Mouse (Mus musculus) CH12.LX (cell line): ENCODE data around the gene Baz1b. TPM values are rescaled to one million over a fixed set of nuclear protein-coding genes. Genes with fewer than 3 reads are reported as not detected.

Experiments used
- DNase-seq: peaks from one replicate; pipeline ENCODE4 v3.0.0-alpha.2; 2013; ENCODE audit errors: extremely low read depth
- H3K27ac ChIP-seq: 2 replicates; pipeline ENCODE4 v1.5.1; 2012; ENCODE audit warnings: low read depth, mild to moderate bottlenecking, control low read depth, moderate library complexity; ENCODE audit not compliant: insufficient read depth
- H3K27me3 ChIP-seq: replicated peaks from 2 replicates; pipeline ENCODE3; 2012; ENCODE audit warnings: inconsistent platforms
- H3K36me3 ChIP-seq, 2 experiments: replicated peaks in 1 of 2; 2 replicates each; pipeline versions ENCODE3 to v1.6.1; 2012; ENCODE audit warnings: inconsistent platforms in 1 of 2, low read length in 1 of 2, mild to moderate bottlenecking in 1 of 2, mixed read lengths in 1 of 2, moderate library complexity in 1 of 2; ENCODE audit not compliant: control insufficient read depth in 1 of 2, insufficient read depth in 1 of 2
- H3K4me1 ChIP-seq, 2 experiments: 2 replicates each; pipeline ENCODE4 v1.6.1; 2012; ENCODE audit warnings: inconsistent platforms in 1 of 2, moderate library complexity in 1 of 2; ENCODE audit not compliant: insufficient read depth in 2 of 2, control insufficient read depth in 1 of 2
- H3K4me2 ChIP-seq: 2 replicates; pipeline ENCODE4 v1.6.1; 2012; ENCODE audit warnings: low read depth, mild to moderate bottlenecking, control low read depth; ENCODE audit not compliant: poor library complexity, insufficient read depth, severe bottlenecking
- H3K4me3 ChIP-seq, 3 experiments: fragments of 150-350 bp in 1 of 3; sonication (generic) in 1 of 3; replicated peaks in 1 of 3; 2 replicates each; pipeline versions ENCODE3 to v1.5.1; 2011 to 2012; ENCODE audit warnings: low read depth in 2 of 3, low read length in 2 of 3, mild to moderate bottlenecking in 2 of 3, moderate library complexity in 2 of 3, control low read depth in 1 of 3, improper control_type of control experiment in 1 of 3, inconsistent platforms in 1 of 3, mixed read lengths in 1 of 3; ENCODE audit not compliant: poor library complexity in 1 of 3
- H3K79me2 ChIP-seq: replicated peaks from 2 replicates; pipeline ENCODE4 v1.6.1; 2012; ENCODE audit warnings: mild to moderate bottlenecking, moderate library complexity; ENCODE audit not compliant: control insufficient read depth, poor library complexity, insufficient read depth, severe bottlenecking; ENCODE audit errors: extremely low read depth
- H3K9ac ChIP-seq: 2 replicates; pipeline ENCODE4 v1.6.1; 2012; ENCODE audit warnings: low read depth, mild to moderate bottlenecking, control low read depth, moderate library complexity; ENCODE audit not compliant: insufficient read depth
- H3K9me3 ChIP-seq: replicated peaks from 2 replicates; pipeline ENCODE3; 2012; ENCODE audit warnings: low read length, inconsistent platforms, mixed read lengths
- BHLHE40 ChIP-seq: IDR thresholded peaks from 2 replicates; pipeline ENCODE4 v1.6.1; 2011; ENCODE audit warnings: mild to moderate bottlenecking, low read depth, low read length, improper control_type of control experiment
- CHD2 ChIP-seq: IDR thresholded peaks from 2 replicates; pipeline ENCODE4 v1.6.1; 2011; ENCODE audit warnings: low read length, improper control_type of control experiment
- CTCF ChIP-seq, 2 experiments: IDR thresholded peaks in 1 of 2; conservative IDR thresholded peaks in 1 of 2; 2 replicates each; pipeline ENCODE4 v1.5.1; 2011 to 2012; ENCODE audit warnings: low read depth in 2 of 2, low read length in 2 of 2, improper control_type of control experiment in 1 of 2, inconsistent platforms in 1 of 2, mild to moderate bottlenecking in 1 of 2, moderate library complexity in 1 of 2
- ELF1 ChIP-seq: IDR thresholded peaks from 2 replicates; pipeline ENCODE4 v1.6.1; 2014; ENCODE audit warnings: low read depth, mild to moderate bottlenecking, inconsistent platforms, low read length, improper control_type of control experiment
- EP300 ChIP-seq: IDR thresholded peaks from 2 replicates; pipeline ENCODE4 v1.6.1; 2011; ENCODE audit warnings: low read length, improper control_type of control experiment
- IRF4 ChIP-seq: IDR thresholded peaks from 2 replicates; pipeline ENCODE4 v1.6.1; 2014; ENCODE audit warnings: low read depth, mild to moderate bottlenecking, inconsistent platforms, low read length, improper control_type of control experiment
- MAZ ChIP-seq: IDR thresholded peaks from 2 replicates; pipeline ENCODE4 v1.6.1; 2012; ENCODE audit warnings: low read depth, mild to moderate bottlenecking, inconsistent platforms, low read length, improper control_type of control experiment, moderate library complexity
- RAD21 ChIP-seq: IDR thresholded peaks from 2 replicates; pipeline ENCODE4 v1.6.1; 2011; ENCODE audit warnings: low read depth, mild to moderate bottlenecking, low read length, improper control_type of control experiment, moderate library complexity
- RCOR1 ChIP-seq: conservative IDR thresholded peaks from 2 replicates; pipeline ENCODE4 v1.6.1; 2012; ENCODE audit warnings: low read depth, mild to moderate bottlenecking, inconsistent platforms, low read length, improper control_type of control experiment
- SIN3A ChIP-seq: IDR thresholded peaks from 2 replicates; pipeline ENCODE4 v1.6.1; 2012; ENCODE audit warnings: low read length, improper control_type of control experiment, inconsistent platforms
- TCF12 ChIP-seq: IDR thresholded peaks from 2 replicates; pipeline ENCODE4 v1.6.1; 2014; ENCODE audit warnings: low read depth, mild to moderate bottlenecking, inconsistent platforms, low read length, improper control_type of control experiment
- UBTF ChIP-seq: IDR thresholded peaks from 2 replicates; pipeline ENCODE4 v1.6.1; 2012; ENCODE audit warnings: low read depth, mild to moderate bottlenecking, inconsistent platforms, low read length, improper control_type of control experiment, moderate library complexity
- ZNF384 ChIP-seq: IDR thresholded peaks from 2 replicates; pipeline ENCODE4 v1.6.1; 2012; ENCODE audit warnings: low read depth, low read length, improper control_type of control experiment, inconsistent platforms
- dilution Hi-C: fragments of 300-500 bp; cut with MboI; formaldehyde crosslinking; loops from 2 replicates; pipeline ENCODE4 v1.14.3; 2020; ENCODE audit warnings: low sequenced_read_pairs; ENCODE audit not compliant: extremely low pct_unique_long_range_greater_than_20kb, extremely low pct_ligation_motif_present
- in situ Hi-C: fragments of 300-500 bp; cut with MboI; formaldehyde crosslinking; loops from 3 replicates; pipeline ENCODE4 v1.14.3; 2019; ENCODE audit warnings: low sequenced_read_pairs, low pct_ligation_motif_present, low pct_unique_long_range_greater_than_20kb, mixed read lengths
- polyA plus RNA-seq: library from polyadenylated mRNA; unstranded; fragments of >175 nt; gene quantifications from 2 replicates; pipeline ENCODE4 v1.2.1, GENCODE M21; 2012; ENCODE audit warnings: low read depth; ENCODE audit not compliant: insufficient read length
- total RNA-seq, 2 experiments: library from RNA; depleted of rRNA; stranded (reverse); fragments of 300-350 nt in 1 of 2; fragments of >200 nt in 1 of 2; gene quantifications; 2 replicates each; pipeline ENCODE4 v1.2.3; 2012 to 2014

Gene Baz1b
- total and polyA plus RNA-seq, 3 experiments, result 53.3 to 85.4 (median 60.0) TPM

DNA sequence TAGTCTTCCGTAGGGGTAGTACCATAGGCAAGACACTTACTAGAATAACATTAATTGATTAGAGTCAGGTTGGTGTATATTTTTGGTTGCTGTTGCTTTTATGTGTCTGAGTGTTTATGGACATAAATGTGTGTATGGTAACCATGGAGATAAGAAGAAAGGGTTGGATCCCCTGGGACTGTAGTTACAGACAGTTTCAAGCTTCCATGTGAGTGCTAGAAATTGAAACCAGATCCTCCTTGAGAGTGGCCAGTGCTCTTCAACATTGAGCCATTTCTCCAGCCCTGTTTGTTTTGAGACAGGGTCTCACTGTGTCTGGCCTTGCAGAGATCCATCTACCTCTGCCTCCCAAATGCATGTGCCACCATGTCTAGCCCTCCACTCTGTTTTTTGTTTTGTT lies 5.4 kb downstream of the Baz1b start:
- peaks cover 95% of the 10 kb centered on the region for H3K79me2 ChIP-seq
- dilution Hi-C loops, result no loop called here

DNA sequence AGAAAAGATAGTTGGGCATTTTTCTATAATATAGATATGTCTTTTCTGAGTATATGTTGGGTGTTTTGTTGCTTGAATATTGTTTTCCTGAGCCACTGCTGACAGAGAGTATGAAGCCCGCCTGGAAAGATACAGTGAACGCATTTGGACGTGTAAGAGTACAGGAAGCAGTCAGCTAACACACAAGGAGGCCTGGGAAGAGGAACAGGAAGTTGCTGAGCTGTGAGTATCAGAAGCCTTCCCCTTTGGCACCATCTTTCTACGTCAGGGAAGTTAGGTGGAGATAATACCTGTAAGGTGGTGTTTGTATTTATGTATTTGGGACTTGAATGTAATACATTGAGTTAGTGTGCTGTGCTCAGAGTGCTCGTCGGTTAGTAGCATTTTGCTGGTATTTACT lies 9.3 kb downstream of the Baz1b start:
- in situ Hi-C loops, result no loop called here
- peaks cover 29 to 85% of the 10 kb centered on the region in 2 experiments for H3K36me3 ChIP-seq
- no peaks in the 10 kb centered on the region for H3K9me3 ChIP-seq
- peak; percentile 52; the same call in 1 of the 2 replicates for TF ChIP-seq ELF1
- TF ChIP-seq IRF4, result no peak
- H3K4me2 ChIP-seq, result no peak overlapping the region
- no peak overlapping the region for H3K4me3 ChIP-seq
- peaks cover 0 to 40% of the 10 kb centered on the region in 2 experiments; a peak in 2 of 4 replicates for H3K4me1 ChIP-seq
- no peak overlapping the region for H3K9ac ChIP-seq
- no peaks in the 10 kb centered on the region for H3K27me3 ChIP-seq
- dilution Hi-C loops, result no loop called here
- DNase-seq, result no peak
- no peak overlapping the region for H3K27ac ChIP-seq
- peaks cover 84% of the 10 kb centered on the region for H3K79me2 ChIP-seq

More for the DNA sequence above, 5.4 kb downstream of the Baz1b start:
- in situ Hi-C loops, result no loop called here
- TF ChIP-seq EP300 (0 out of 2 replicates have a peak, but pooled peaks have one; percentile 10), RAD21 (no peak), ELF1 (no peak), ZNF384 (no peak), MAZ (no peak), SIN3A (0 out of 2 replicates have a peak, but pooled peaks have one; percentile 26), RCOR1 (no peak)
- Histone ChIP-seq H3K4me2 (no peak overlapping the region; the same call in 1 of the 2 replicates), H3K27ac (no peak overlapping the region), H3K4me1 (peaks cover 0 to 58% of the 10 kb centered on the region in 2 experiments; a peak in 2 of 4 replicates), H3K9me3 (no peaks in the 10 kb centered on the region), H3K27me3 (no peaks in the 10 kb centered on the region), H3K9ac (no peak overlapping the region), H3K4me3 (no peak overlapping the region), H3K36me3 (peaks cover 14 to 60% of the 10 kb centered on the region in 2 experiments)
- DNase-seq, result no peak

DNA sequence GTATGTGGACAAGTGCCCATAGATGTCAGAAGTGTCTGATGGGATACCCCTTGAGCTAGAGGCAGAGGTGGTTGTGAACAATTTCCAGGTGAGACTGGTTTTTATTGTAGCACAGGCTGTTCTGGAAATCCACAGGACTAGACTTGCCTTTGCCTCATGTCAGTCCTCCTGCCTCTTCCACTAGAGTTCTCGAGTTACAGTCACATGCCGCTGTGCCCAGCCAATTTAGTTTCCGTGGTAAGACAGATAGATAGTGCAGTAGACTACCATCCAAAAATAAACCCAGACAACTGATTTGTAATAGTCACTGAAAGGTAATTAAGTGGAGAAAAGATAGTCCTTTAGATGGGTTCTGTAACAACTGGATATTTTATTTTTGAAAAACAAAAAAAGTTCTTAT lies 15.7 kb downstream of the Baz1b start:
- Histone ChIP-seq H3K27ac (no peak overlapping the region), H3K9me3 (no peaks in the 10 kb centered on the region), H3K9ac (no peak overlapping the region), H3K27me3 (no peaks in the 10 kb centered on the region), H3K4me2 (no peak overlapping the region), H3K4me3 (no peak overlapping the region), H3K36me3 (peaks cover 49 to 90% of the 10 kb centered on the region in 2 experiments), H3K79me2 (peaks cover 63% of the 10 kb centered on the region), H3K4me1 (peaks cover 0 to 7% of the 10 kb centered on the region in 2 experiments; a peak in 2 of 4 replicates)
- TF ChIP-seq CHD2 (no peak), TCF12 (no peak), BHLHE40 (peak; percentile 62), CTCF (conservative IDR thresholded peaks at IDR 0.05 in 1 of 2, IDR thresholded peaks at IDR 0.05 in 1 of 2; ENCODE audit: low read depth in 2 of 2, low read length in 2 of 2) (no peak), UBTF (no peak)
- dilution Hi-C loops, result no loop called here
- DNase-seq, result no peak
- in situ Hi-C loops, result no loop called here
